Mouse (Mus musculus): ENCODE measurements around the gene St6galnac3.

GRCm38 (mm10) chr3:153539851-153540250, 185.1 kb downstream of the St6galnac3 start:
- TF ChIP-seq USF2 (conservative IDR thresholded peaks at IDR 0.05; ENCODE audit: low read depth, low read length) (no peak), CTCF (conservative IDR thresholded peaks at IDR 0.05 in 1 of 2, IDR thresholded peaks at IDR 0.05 in 1 of 2; ENCODE audit: low read depth in 2 of 2, low read length in 2 of 2) (no peak; a peak in 1 of 4 replicates), MEF2A (IDR thresholded peaks at IDR 0.05; ENCODE audit: borderline replicate concordance, low read depth, low read length) (no peak)

All from CH12.LX (cell line).